Mouse (Mus musculus): ENCODE results near the gene Cacng8. TPM values are rescaled to one million over a fixed set of nuclear protein-coding genes. Genes with fewer than 3 reads are reported as not detected.
A peak's percentile ranks its signal among the peaks of the same experiment; 100 is the strongest.

Gene Cacng8
- polyA plus RNA-seq, 1 experiment from 2014 or later, result 5.1 TPM

GRCm38 (mm10) chr7:3373754-3374153 lies 16.7 kb upstream of the Cacng8 start:
- H3K4me2 ChIP-seq (replicated peaks; ENCODE audit: low read depth, low read length), result no peak overlapping the region
- no peaks in the 10 kb centered on the region for H3K4me1 ChIP-seq (replicated peaks; ENCODE audit: control insufficient read depth, insufficient read depth, low read length)
- no peaks in the 10 kb centered on the region for H3K27me3 ChIP-seq (ENCODE audit: control insufficient read depth, insufficient read depth, low read length)
- 88% methylated on average over 8 of the region's 8 CpGs for WGBS
- no peaks in the 10 kb centered on the region for H3K36me3 ChIP-seq (ENCODE audit: control insufficient read depth, insufficient read depth, low read length)
- no peak overlapping the region for H3K27ac ChIP-seq (ENCODE audit: low read depth, low read length)
- ATAC-seq (ENCODE audit: low FRiP score) (no peak), DNase-seq (ENCODE audit: low spot score) (no peak)
- no peak overlapping the region for H3K4me3 ChIP-seq (ENCODE audit: low read depth, low read length)
- H3K9me3 ChIP-seq (ENCODE audit: control insufficient read depth, low read length), result no peaks in the 10 kb centered on the region
- no peak overlapping the region for H3K9ac ChIP-seq (ENCODE audit: low read depth, low read length)

DNA sequence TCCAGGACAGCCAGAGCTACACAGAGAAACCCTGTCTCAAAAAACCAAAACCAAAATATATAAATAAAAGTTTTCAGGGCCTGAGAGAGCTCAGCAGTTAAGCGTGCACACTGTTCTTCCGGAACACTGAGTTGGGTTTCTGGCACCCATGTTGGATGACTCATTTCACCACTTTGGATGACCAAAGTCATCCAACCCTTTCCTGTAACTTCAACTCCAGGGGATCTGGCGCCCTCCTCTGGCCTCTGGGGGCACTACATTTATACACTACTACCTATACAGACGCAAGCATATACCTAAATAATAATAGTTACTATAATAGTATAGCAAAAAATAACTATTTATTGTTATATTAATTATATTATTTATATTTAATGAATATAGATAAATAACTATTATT lies 13.7 kb upstream of the Cacng8 start:
- no peak overlapping the region for H3K27ac ChIP-seq (ENCODE audit: low read depth, low read length)
- H3K4me3 ChIP-seq (ENCODE audit: low read depth, low read length), result no peak overlapping the region
- H3K27me3 ChIP-seq (ENCODE audit: control insufficient read depth, insufficient read depth, low read length), result no peaks in the 10 kb centered on the region
- H3K4me1 ChIP-seq (replicated peaks; ENCODE audit: control insufficient read depth, insufficient read depth, low read length), result no peaks in the 10 kb centered on the region
- DNase-seq (ENCODE audit: low spot score) (peak; percentile 53), ATAC-seq (ENCODE audit: low FRiP score) (no peak)
- H3K9me3 ChIP-seq (ENCODE audit: control insufficient read depth, low read length), result no peaks in the 10 kb centered on the region
- 52% methylated on average over 4 of the region's 4 CpGs for WGBS
- H3K9ac ChIP-seq (ENCODE audit: low read depth, low read length), result no peak overlapping the region
- H3K4me2 ChIP-seq (replicated peaks; ENCODE audit: low read depth, low read length), result no peak overlapping the region
- no peaks in the 10 kb centered on the region for H3K36me3 ChIP-seq (ENCODE audit: control insufficient read depth, insufficient read depth, low read length)

- Histone ChIP-seq H3K4me2 (replicated peaks; ENCODE audit: low read depth, low read length) (no peak overlapping the region), H3K4me1 (replicated peaks; ENCODE audit: control insufficient read depth, insufficient read depth, low read length) (no peaks in the 10 kb centered on the region), H3K9me3 (ENCODE audit: control insufficient read depth, low read length) (no peaks in the 10 kb centered on the region), H3K36me3 (ENCODE audit: control insufficient read depth, insufficient read depth, low read length) (no peaks in the 10 kb centered on the region), H3K27ac (ENCODE audit: low read depth, low read length) (no peak overlapping the region), H3K9ac (ENCODE audit: low read depth, low read length) (no peak overlapping the region), H3K4me3 (ENCODE audit: low read depth, low read length) (no peak overlapping the region), H3K27me3 (ENCODE audit: control insufficient read depth, insufficient read depth, low read length) (no peaks in the 10 kb centered on the region)
- DNase-seq (ENCODE audit: low spot score) (no peak), ATAC-seq (ENCODE audit: low FRiP score) (no peak)
- WGBS, result 84% methylated on average over 9 of the region's 9 CpGs
These were observed 8.4 kb upstream of the Cacng8 start for GRCm38 (mm10) chr7:3382123-3382522.

DNA sequence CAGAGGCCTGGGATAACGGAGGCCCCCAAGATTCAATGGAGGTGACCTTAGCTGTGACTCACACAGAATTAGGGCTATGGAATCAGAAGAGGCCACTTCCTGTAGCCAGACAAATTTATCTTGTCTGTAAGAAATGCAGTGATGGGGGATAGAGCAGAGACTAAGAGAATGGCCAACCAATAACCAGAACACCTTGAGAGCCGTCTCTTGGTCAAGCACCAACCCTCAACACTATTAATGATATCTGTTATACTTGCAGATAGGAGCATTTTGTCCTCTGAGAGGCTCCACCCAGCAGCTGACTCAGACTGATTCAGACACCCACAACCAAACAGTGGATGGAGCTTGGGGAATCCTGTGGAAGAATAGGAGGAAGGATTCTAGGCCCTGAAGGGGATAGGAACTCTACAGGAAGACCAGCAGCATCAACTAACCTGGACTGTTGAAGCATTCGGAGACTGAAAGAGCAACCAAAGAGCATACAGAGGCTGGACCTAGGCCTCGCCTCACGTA lies 5.6 kb upstream of the Cacng8 start:
- H3K36me3 ChIP-seq (ENCODE audit: control insufficient read depth, insufficient read depth, low read length), result no peaks in the 10 kb centered on the region
- 85% methylated on average over 5 of the region's 5 CpGs for WGBS
- no peak overlapping the region for H3K4me2 ChIP-seq (replicated peaks; ENCODE audit: low read depth, low read length)
- no peak overlapping the region for H3K4me3 ChIP-seq (ENCODE audit: low read depth, low read length)
- H3K4me1 ChIP-seq (replicated peaks; ENCODE audit: control insufficient read depth, insufficient read depth, low read length), result no peaks in the 10 kb centered on the region
- no peaks in the 10 kb centered on the region for H3K9me3 ChIP-seq (ENCODE audit: control insufficient read depth, low read length)
- DNase-seq (ENCODE audit: low spot score) (no peak), ATAC-seq (ENCODE audit: low FRiP score) (no peak)
- no peaks in the 10 kb centered on the region for H3K27me3 ChIP-seq (ENCODE audit: control insufficient read depth, insufficient read depth, low read length)
- H3K9ac ChIP-seq (ENCODE audit: low read depth, low read length), result no peak overlapping the region
- H3K27ac ChIP-seq (ENCODE audit: low read depth, low read length), result no peak overlapping the region

DNA sequence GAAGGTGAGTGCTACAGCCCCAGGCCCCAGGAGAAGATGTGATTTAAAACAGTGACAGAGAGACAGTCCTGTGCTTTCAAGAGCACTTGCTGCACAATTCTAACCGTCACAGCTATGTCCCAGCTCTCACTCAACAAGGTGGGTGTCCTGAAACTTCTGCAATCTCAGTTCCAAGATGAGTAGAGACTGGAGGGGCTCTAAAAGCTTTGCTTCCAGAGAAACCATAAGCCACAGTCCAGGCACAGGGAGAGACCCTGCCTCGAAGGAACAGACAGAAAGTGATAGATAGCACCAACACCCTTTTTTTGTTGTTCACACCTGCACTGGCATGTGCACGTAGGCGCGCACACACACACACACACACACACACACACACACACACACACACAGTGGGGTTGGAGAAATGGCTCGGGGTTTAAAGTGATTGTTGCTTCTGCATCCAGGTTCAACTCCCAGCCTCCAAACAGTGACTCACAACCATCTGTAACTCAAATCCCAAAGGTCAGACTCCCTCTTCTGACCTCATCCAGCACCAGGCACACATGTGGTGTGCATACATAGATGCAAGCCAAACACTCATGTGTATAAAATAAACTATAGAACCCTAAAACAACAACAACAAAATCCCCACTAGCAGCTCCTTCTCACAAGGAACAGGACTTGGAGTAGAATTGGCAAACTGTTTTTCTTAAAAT lies 4.3 kb upstream of the Cacng8 start:
- DNase-seq (ENCODE audit: low spot score), result no peak
- Histone ChIP-seq H3K4me3 (ENCODE audit: low read depth, low read length) (no peak overlapping the region), H3K4me2 (replicated peaks; ENCODE audit: low read depth, low read length) (no peak overlapping the region), H3K36me3 (ENCODE audit: control insufficient read depth, insufficient read depth, low read length) (no peaks in the 10 kb centered on the region), H3K9me3 (ENCODE audit: control insufficient read depth, low read length) (no peaks in the 10 kb centered on the region), H3K27ac (ENCODE audit: low read depth, low read length) (no peak overlapping the region), H3K27me3 (ENCODE audit: control insufficient read depth, insufficient read depth, low read length) (no peaks in the 10 kb centered on the region), H3K4me1 (replicated peaks; ENCODE audit: control insufficient read depth, insufficient read depth, low read length) (no peaks in the 10 kb centered on the region), H3K9ac (ENCODE audit: low read depth, low read length) (no peak overlapping the region)
- no peak for ATAC-seq (ENCODE audit: low FRiP score)
- WGBS, result 84% methylated on average over 6 of the region's 6 CpGs

DNA sequence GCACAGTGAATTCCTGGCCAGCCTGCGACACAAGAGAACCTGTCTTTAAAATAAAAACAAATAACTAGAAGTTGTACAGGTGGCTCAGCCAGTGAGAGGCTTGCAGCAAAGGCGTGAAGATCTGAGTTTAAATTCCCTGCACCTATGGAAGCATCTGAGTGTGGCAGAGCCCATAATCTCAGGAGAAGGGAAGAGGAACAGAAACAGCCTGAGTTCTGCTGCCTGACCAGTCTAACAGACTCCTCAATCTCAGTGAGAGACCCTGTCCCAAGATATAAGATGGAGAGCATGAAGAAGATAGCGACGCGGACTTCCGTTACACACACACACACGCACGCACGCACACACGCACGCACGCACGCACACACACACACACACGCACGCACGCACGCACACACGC lies 2.7 kb upstream of the Cacng8 start:
- Histone ChIP-seq H3K9me3 (ENCODE audit: control insufficient read depth, low read length) (no peaks in the 10 kb centered on the region), H3K4me2 (replicated peaks; ENCODE audit: low read depth, low read length) (no peak overlapping the region), H3K27me3 (ENCODE audit: control insufficient read depth, insufficient read depth, low read length) (no peaks in the 10 kb centered on the region), H3K4me3 (ENCODE audit: low read depth, low read length) (no peak overlapping the region), H3K4me1 (replicated peaks; ENCODE audit: control insufficient read depth, insufficient read depth, low read length) (no peaks in the 10 kb centered on the region), H3K27ac (ENCODE audit: low read depth, low read length) (no peak overlapping the region), H3K9ac (ENCODE audit: low read depth, low read length) (no peak overlapping the region), H3K36me3 (ENCODE audit: control insufficient read depth, insufficient read depth, low read length) (no peaks in the 10 kb centered on the region)
- DNase-seq (ENCODE audit: low spot score), result no peak
- 90% methylated on average over 16 of the region's 18 CpGs for WGBS
- no peak for ATAC-seq (ENCODE audit: low FRiP score)

DNA sequence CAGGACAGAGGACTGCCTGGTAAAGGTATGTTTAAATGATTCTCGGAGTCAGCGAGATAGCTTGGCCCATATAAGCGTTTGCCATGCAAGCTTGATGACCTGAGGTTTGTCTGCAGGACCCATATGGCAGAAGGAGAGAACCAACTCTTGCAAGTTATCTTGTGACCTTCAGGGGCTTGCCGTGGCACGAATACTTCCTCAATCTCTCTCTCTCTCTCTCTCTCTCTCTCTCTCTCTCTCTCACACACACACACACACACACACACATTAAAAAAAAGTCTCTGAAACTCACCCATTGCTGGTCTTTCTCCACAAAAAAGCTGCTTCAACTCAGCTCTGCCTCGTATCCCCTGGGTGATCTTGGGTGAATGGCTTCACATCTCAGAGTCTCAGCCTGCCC lies 1.6 kb upstream of the Cacng8 start:
- ATAC-seq (ENCODE audit: low FRiP score) (no peak), DNase-seq (ENCODE audit: low spot score) (no peak)
- Histone ChIP-seq H3K27ac (ENCODE audit: low read depth, low read length) (no peak overlapping the region), H3K9me3 (ENCODE audit: control insufficient read depth, low read length) (no peaks in the 10 kb centered on the region), H3K9ac (ENCODE audit: low read depth, low read length) (no peak overlapping the region), H3K4me3 (ENCODE audit: low read depth, low read length) (no peak overlapping the region), H3K4me1 (replicated peaks; ENCODE audit: control insufficient read depth, insufficient read depth, low read length) (no peaks in the 10 kb centered on the region), H3K36me3 (ENCODE audit: control insufficient read depth, insufficient read depth, low read length) (no peaks in the 10 kb centered on the region), H3K27me3 (ENCODE audit: control insufficient read depth, insufficient read depth, low read length) (no peaks in the 10 kb centered on the region), H3K4me2 (replicated peaks; ENCODE audit: low read depth, low read length) (no peak overlapping the region)
- 72% methylated on average over 6 of the region's 6 CpGs for WGBS

GRCm38 (mm10) chr7:3389444-3390412 lies 755 bp upstream of the Cacng8 start:
- H3K27ac ChIP-seq (ENCODE audit: low read depth, low read length), result no peak overlapping the region
- H3K9me3 ChIP-seq (ENCODE audit: control insufficient read depth, low read length), result no peaks in the 10 kb centered on the region
- no peaks in the 10 kb centered on the region for H3K27me3 ChIP-seq (ENCODE audit: control insufficient read depth, insufficient read depth, low read length)
- H3K4me1 ChIP-seq (replicated peaks; ENCODE audit: control insufficient read depth, insufficient read depth, low read length), result no peaks in the 10 kb centered on the region
- H3K9ac ChIP-seq (ENCODE audit: low read depth, low read length), result peak overlapping the region; percentile 7; the same call in 1 of the 2 replicates
- H3K36me3 ChIP-seq (ENCODE audit: control insufficient read depth, insufficient read depth, low read length), result no peaks in the 10 kb centered on the region
- DNase-seq (ENCODE audit: low spot score), result peak; percentile 72
- peak; percentile 61 for ATAC-seq (ENCODE audit: low FRiP score)
- H3K4me2 ChIP-seq (replicated peaks; ENCODE audit: low read depth, low read length), result peak overlapping the region; percentile 70
- peak overlapping the region; percentile 31 for H3K4me3 ChIP-seq (ENCODE audit: low read depth, low read length)
- 6% methylated on average over 13 of the region's 17 CpGs for WGBS
